Mouse (Mus musculus): ENCODE results near the gene Chd9.

Chd9 gene

DNA sequence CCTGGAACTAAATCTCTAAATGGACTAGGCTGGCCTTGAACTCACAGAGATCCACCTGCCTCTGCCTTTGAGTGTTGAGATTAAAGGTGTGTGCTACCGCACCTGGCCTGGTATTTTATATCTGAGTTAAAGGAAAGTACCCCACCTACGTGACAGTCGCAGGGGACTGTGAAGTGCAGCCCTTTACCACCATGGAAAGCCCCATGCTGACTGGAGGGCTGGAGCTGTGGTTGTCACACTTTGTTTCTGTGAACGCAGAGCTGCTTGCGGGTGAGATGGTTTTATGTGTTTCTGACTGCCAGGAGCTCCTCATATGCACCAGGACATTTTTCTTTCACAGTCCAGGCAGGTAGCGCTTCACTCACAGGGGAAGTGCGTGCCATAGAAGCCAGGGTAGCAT lies 260.3 kb downstream of the Chd9 start:
- DNase-seq (ENCODE audit: low spot score) = no peak

DNA sequence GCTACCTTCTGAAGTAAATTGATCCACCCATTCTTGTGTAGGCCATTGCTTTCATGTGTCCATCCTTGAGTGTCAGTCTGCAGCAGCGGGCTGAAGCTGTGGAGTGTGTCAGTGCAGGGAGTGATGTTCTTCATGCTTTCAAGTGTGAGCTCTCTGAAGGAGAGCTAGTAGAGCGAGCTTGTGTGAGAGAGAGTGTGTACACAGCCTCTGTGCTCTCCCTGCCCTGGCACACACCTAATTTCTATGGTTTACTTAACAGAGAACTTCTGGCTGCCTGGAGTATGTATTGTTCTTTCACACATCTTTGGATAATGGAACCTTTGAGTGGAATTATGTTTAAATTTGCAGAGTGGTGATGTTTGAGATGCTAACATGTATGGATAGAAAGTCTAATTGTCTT lies 261.4 kb downstream of the Chd9 start:
- no peak for DNase-seq (ENCODE audit: low spot score)

DNA sequence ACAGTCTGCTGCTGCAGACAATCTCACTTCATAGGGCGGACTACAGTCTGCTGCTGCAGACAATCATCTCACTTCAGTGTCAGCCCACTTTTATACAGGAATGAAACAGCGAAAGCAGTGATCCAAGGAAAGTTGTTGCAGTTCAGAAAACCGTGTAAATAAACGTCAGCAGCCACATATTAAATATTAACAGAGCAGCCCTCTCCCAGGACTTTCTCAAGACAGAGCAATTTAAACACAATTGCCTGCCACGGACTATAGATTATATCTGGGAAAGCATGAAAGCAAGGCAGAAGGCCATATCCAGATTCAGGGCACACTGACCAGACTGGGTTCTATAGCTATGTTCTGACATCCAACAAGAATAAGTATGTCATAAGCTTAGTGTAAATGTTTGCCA lies 266.0 kb downstream of the Chd9 start:
- no peak for DNase-seq (ENCODE audit: low spot score)

DNA sequence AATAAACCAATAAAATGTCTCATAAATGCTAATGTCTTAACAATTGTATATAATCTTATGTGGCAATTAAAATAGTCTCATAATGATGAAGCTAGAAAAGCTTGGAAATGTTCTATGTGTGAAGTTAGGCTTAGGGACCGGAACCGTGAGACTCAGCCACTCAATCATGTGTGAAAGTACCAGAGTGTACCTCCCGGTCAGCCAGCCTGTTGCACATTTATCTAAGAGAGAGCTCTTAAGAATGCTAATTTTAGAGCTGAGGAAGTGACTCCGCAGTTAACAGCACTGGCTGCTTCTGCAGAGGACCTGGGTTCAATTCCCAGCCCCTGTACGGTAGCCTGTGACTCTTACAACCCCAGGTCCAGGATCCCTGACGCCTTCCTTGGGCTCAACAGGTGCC lies 270.0 kb downstream of the Chd9 start:
- no peak for DNase-seq (ENCODE audit: low spot score)

Data from embryo, embryonic 10.5 days (tissue).